In the genomic region with DNA sequence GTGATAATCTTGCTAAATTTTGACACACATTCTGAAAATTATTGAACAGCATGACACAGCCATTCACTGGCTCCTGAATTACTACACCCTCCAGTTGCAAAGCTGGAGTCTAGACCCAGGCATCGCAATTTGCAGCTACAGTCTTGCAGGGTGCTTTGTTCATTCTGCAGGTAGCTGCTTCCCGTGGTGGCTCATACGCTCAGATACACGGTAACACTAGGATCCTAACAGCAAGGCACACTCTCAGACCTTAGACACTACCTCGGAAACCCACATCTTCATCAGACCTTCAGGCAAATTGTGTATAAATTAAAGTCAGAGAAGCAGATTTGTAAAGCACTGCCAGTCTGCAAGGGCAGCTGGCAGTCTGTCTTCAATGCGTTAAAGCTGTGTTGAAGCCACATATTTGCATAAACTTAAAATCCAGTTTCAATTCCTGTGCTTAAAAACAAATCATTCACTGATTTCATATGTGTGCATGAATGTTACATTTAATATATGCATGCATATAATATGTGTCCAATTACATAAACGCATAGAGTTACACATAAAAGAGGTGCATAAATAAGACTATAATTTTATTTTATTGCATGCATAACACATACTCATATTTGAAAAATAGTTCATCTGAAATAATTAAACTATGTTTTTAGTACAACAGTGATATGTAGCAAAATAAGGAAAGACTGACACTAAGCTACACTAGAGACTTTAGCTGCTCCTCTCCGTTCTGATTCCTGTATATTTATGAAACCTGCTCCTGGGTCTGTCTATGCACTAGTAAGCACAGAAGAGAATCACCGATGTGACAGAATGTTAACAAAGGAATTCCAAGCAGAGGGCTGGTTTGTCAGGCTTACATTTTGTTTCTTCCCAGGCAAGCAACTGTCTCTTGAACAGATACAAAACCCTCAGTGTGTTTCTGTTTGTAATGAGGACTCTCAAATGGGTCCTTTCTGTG, we compare ENCODE assay signal across 23 mouse cellular contexts.
DNase-seq lines count a peak whose midpoint lies in the region; ATAC-seq lines count a peak whose summit lies in the region.
"Had no signal": no experiment of that assay in that cellular context is flagged by ENCODE, and none has a peak within 500 bp of the region (broad histone marks: within the 10 kb centered on the region; RNA-seq: fewer than 3 reads in every experiment).

No protein-coding gene starts in this region.

- no peaks in the 10 kb centered on the region for H3K36me3 ChIP-seq in embryonic facial prominence, embryonic 15.5 days
- no peaks in the 10 kb centered on the region for H3K36me3 ChIP-seq in embryonic facial prominence, embryonic 10.5 days (replicated peaks)
- H3K36me3 ChIP-seq in midbrain, embryonic 14.5 days (ENCODE audit: control insufficient read depth, insufficient read depth, low read length) = no peaks in the 10 kb centered on the region
- no peaks in the 10 kb centered on the region for H3K36me3 ChIP-seq in kidney, embryonic 15.5 days
- H3K36me3 ChIP-seq: limb, embryonic 15.5 days; liver, embryonic 15.5 days had no signal

- 0 out of 2 replicates have a peak overlapping the region, but pooled peaks have one; percentile 28 for H3K27ac ChIP-seq in embryonic facial prominence, embryonic 15.5 days (replicated peaks)
- H3K27ac ChIP-seq in embryonic facial prominence, embryonic 10.5 days (replicated peaks) = no peak overlapping the region
- H3K27ac ChIP-seq in midbrain, embryonic 14.5 days (replicated peaks; ENCODE audit: low read depth, low read length) = no peak overlapping the region
- no peak overlapping the region for H3K27ac ChIP-seq in kidney, embryonic 15.5 days
- H3K27ac ChIP-seq: layer of hippocampus, adult 2 months; limb, embryonic 15.5 days; liver, embryonic 15.5 days had no signal

- ATAC-seq in embryonic facial prominence, embryonic 15.5 days (ENCODE audit: insufficient number of reproducible peaks, low FRiP score, low TSS enrichment, low read depth) = no peak
- ATAC-seq in midbrain, embryonic 14.5 days (ENCODE audit: low FRiP score, low TSS enrichment) = no peak; the same call in 1 of the 2 replicates
- no peak for ATAC-seq in kidney, embryonic 15.5 days (replicated peaks; ENCODE audit: low FRiP score)
- ATAC-seq: CD4-positive, CD25-positive, alpha-beta regulatory T cell, adult 4 months; Patski had no signal

- no peaks in the 10 kb centered on the region for H3K27me3 ChIP-seq in embryonic facial prominence, embryonic 15.5 days
- no peaks in the 10 kb centered on the region for H3K27me3 ChIP-seq in embryonic facial prominence, embryonic 10.5 days (replicated peaks; ENCODE audit: low read depth, poor library complexity, severe bottlenecking)
- no peaks in the 10 kb centered on the region for H3K27me3 ChIP-seq in midbrain, embryonic 14.5 days (ENCODE audit: control insufficient read depth, insufficient read depth, low read length)
- H3K27me3 ChIP-seq in kidney, embryonic 15.5 days = no peaks in the 10 kb centered on the region
- H3K27me3 ChIP-seq: limb, embryonic 15.5 days; liver, embryonic 15.5 days; megakaryocyte, embryonic 14.5 days had no signal

- H3K4me3 ChIP-seq in embryonic facial prominence, embryonic 15.5 days (replicated peaks) = no peak overlapping the region
- no peak overlapping the region for H3K4me3 ChIP-seq in embryonic facial prominence, embryonic 10.5 days
- no peak overlapping the region for H3K4me3 ChIP-seq in midbrain, embryonic 14.5 days (replicated peaks; ENCODE audit: low read depth, low read length)
- no peak overlapping the region for H3K4me3 ChIP-seq in kidney, embryonic 15.5 days (replicated peaks)
- H3K4me3 ChIP-seq: layer of hippocampus, adult 2 months; limb, embryonic 15.5 days; liver, embryonic 15.5 days; megakaryocyte, embryonic 14.5 days; myocyte had no signal

- DNase-seq in embryonic facial prominence, embryonic 10.5 days (ENCODE audit: low spot score) = no peak
- DNase-seq in retina, postnatal 1 day = peak; percentile 65
- no peak for DNase-seq in retina, embryonic 14.5 days (ENCODE audit: low spot score)
- peak; percentile 48 for DNase-seq in midbrain, embryonic 14.5 days
- DNase-seq in right cerebral cortex, adult 18-20 months = no peak
- DNase-seq in lung, postnatal 25 days (ENCODE audit: low spot score) = no peak
- DNase-seq: adrenal gland, postnatal 10 days; cerebellum, postnatal 10 days; heart, postnatal 10 days; kidney, adult 18-20 months; kidney, postnatal 10 days; lung, postnatal 10 days; thymus, postnatal 14 days had no signal

- no peak overlapping the region for H3K9ac ChIP-seq in embryonic facial prominence, embryonic 15.5 days
- H3K9ac ChIP-seq in midbrain, embryonic 14.5 days (replicated peaks; ENCODE audit: low read length) = no peak overlapping the region
- no peak overlapping the region for H3K9ac ChIP-seq in kidney, embryonic 15.5 days
- H3K9ac ChIP-seq: limb, embryonic 15.5 days; liver, embryonic 15.5 days had no signal

- WGBS in embryonic facial prominence, embryonic 15.5 days = 45% methylated on average over 9 of the region's 9 CpGs
- 75% methylated on average over 9 of the region's 9 CpGs for WGBS in embryonic facial prominence, embryonic 10.5 days
- 36% methylated on average over 9 of the region's 9 CpGs for WGBS in midbrain, embryonic 14.5 days
- 85% methylated on average over 9 of the region's 9 CpGs for WGBS in kidney, embryonic 15.5 days

- no peaks in the 10 kb centered on the region for H3K9me3 ChIP-seq in embryonic facial prominence, embryonic 15.5 days (replicated peaks)
- H3K9me3 ChIP-seq in embryonic facial prominence, embryonic 10.5 days = no peaks in the 10 kb centered on the region
- no peaks in the 10 kb centered on the region for H3K9me3 ChIP-seq in midbrain, embryonic 14.5 days (ENCODE audit: control insufficient read depth, low read length)
- no peaks in the 10 kb centered on the region for H3K9me3 ChIP-seq in kidney, embryonic 15.5 days (replicated peaks)
- H3K9me3 ChIP-seq: limb, embryonic 15.5 days; liver, embryonic 15.5 days; megakaryocyte, embryonic 14.5 days had no signal

- H3K4me2 ChIP-seq in embryonic facial prominence, embryonic 15.5 days (replicated peaks) = no peak overlapping the region
- 0 out of 2 replicates have a peak overlapping the region, but pooled peaks have one; percentile 15 for H3K4me2 ChIP-seq in midbrain, embryonic 14.5 days (ENCODE audit: low read length)
- no peak overlapping the region for H3K4me2 ChIP-seq in kidney, embryonic 15.5 days
- H3K4me2 ChIP-seq: heart, embryonic 11.5 days; limb, embryonic 15.5 days; liver, embryonic 15.5 days had no signal

- H3K4me1 ChIP-seq in embryonic facial prominence, embryonic 15.5 days = no peaks in the 10 kb centered on the region
- no peaks in the 10 kb centered on the region for H3K4me1 ChIP-seq in embryonic facial prominence, embryonic 10.5 days
- H3K4me1 ChIP-seq in midbrain, embryonic 14.5 days (ENCODE audit: control insufficient read depth, insufficient read depth, low read length) = peaks cover 15% of the 10 kb centered on the region
- no peaks in the 10 kb centered on the region for H3K4me1 ChIP-seq in kidney, embryonic 15.5 days
- H3K4me1 ChIP-seq: limb, embryonic 15.5 days; liver, embryonic 15.5 days; megakaryocyte, embryonic 14.5 days had no signal

Comparison
In these comparisons a context has a peak if more than half of its experiments do, and no peak if none do; other contexts are left out.
1. DNase-seq: peak in retina, postnatal 1 day (single experiment) and midbrain, embryonic 14.5 days (single experiment); none in embryonic facial prominence, embryonic 10.5 days (single experiment), retina, embryonic 14.5 days (single experiment), right cerebral cortex, adult 18-20 months (single experiment) and lung, postnatal 25 days (single experiment).